Mouse (Mus musculus): ENCODE measurements at regions not wholly inside any gene's neighbourhood (a gene's known extent, or its start where the extent isn't known, plus 50 kb on each side); places are given as distances from the start of the nearest gene placed in this dataset.

DNA sequence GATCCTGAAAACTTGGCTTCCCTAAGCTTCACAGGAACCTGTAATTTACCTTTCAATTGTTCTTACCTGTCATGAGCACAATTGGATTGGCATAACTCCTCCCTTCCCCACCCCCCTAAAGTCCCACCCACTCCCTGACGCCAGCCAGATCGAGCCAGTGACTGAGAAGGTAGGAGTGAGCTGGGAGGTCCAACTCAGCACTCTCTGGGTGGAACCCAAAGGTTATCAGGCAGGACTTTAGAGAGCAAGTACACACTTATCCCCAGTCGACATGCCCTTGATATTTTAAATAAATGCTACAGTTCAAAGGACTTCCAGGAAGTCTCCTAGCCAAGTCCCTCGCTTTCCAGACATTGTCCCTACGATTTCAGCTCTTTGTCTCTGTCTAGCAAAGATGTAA lies 260.7 kb downstream of the Sox9 start:
- TF ChIP-seq POLR2A (IDR thresholded peaks at IDR 0.05; ENCODE audit: low read depth, low read length) (no peak), CTCF (conservative IDR thresholded peaks at IDR 0.05; ENCODE audit: insufficient read depth, insufficient read length, low read depth, low read length) (no peak)

Data from kidney, adult 2 months (tissue).